Mouse (Mus musculus): ENCODE results near the gene Nlrc5. TPM values are rescaled to one million over a fixed set of nuclear protein-coding genes. Genes with fewer than 3 reads are reported as not detected.

Gene Nlrc5
- polyA plus RNA-seq, 1 experiment from 2014 or later, result 0.27 TPM

DNA sequence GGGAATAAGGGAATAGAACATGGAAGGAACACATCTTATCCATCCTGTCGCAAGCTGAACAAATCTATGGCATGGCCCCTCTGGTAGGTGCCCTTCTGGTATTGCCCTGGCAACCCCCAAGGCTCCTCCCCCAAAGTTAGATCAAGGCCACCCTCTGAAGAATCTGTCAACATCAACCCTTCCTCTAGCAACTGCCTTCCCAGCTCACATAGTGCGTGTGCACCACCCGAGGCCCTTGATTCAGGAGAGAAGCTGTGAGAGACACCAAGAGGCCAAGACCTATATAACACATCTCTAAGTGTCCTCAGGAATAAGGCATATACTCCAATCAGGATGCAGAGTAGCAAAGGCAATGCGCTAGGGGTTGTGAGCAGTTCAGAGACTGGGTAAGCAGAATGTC lies 11.9 kb upstream of the Nlrc5 start:
- Histone ChIP-seq H3K4me1 (no peaks in the 10 kb centered on the region), H3K27me3 (replicated peaks) (peaks cover 5% of the 10 kb centered on the region), H3K4me2 (no peak overlapping the region), H3K9ac (no peak overlapping the region), H3K36me3 (no peaks in the 10 kb centered on the region), H3K27ac (replicated peaks) (no peak overlapping the region), H3K9me3 (no peaks in the 10 kb centered on the region), H3K4me3 (no peak overlapping the region)
- WGBS, result 82% methylated on average over 4 of the region's 4 CpGs
- ATAC-seq (ENCODE audit: extremely low read depth, insufficient number of reproducible peaks, low FRiP score, low TSS enrichment), result no peak

DNA sequence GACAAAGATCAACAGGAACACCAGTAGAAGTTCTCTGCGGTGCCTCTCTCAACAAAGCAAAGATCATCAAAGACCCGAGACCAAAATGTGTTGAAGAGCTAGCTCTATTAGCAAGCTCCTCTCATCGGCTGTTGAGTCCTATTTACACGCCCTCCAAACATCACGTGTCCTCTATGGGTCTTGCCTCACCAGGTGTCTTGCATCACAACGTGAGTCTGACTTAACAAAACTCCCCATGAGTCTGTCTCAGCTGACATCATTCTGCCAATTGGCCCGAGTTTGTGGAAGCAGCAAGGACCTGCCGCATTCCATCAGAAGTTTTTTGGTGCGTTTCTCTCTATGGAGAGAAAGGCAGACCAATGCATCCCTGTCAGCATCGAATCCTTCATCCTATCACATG lies 6.2 kb upstream of the Nlrc5 start:
- Histone ChIP-seq H3K36me3 (no peaks in the 10 kb centered on the region), H3K4me2 (no peak overlapping the region), H3K4me1 (no peaks in the 10 kb centered on the region), H3K4me3 (no peak overlapping the region), H3K9ac (no peak overlapping the region), H3K27me3 (replicated peaks) (peaks cover 48% of the 10 kb centered on the region), H3K9me3 (no peaks in the 10 kb centered on the region), H3K27ac (replicated peaks) (no peak overlapping the region)
- no peak for ATAC-seq (ENCODE audit: extremely low read depth, insufficient number of reproducible peaks, low FRiP score, low TSS enrichment)
- 38% methylated on average over 10 of the region's 10 CpGs for WGBS

DNA sequence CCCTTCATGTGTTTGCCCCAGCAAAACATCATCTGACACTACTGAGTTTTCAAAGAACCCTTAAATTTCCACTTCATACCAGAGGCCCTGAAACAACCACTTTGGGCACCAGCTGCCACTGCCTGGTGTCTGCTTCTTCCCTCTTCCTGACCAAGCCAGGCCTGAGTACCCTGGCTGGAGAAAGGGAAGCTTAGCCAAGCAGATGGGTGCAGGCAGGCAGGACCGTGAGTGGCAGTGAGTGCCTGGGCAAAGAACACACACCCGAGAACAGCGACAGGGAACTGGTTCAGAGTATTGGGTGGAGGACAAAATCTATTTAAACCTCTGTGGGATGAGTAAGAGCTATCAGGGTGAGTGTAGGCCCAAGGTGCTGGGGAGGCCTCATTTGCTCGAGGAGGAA lies 5.7 kb upstream of the Nlrc5 start:
- no peak overlapping the region for H3K4me3 ChIP-seq
- no peaks in the 10 kb centered on the region for H3K36me3 ChIP-seq
- H3K4me1 ChIP-seq, result no peaks in the 10 kb centered on the region
- H3K27ac ChIP-seq (replicated peaks), result no peak overlapping the region
- no peaks in the 10 kb centered on the region for H3K9me3 ChIP-seq
- no peak overlapping the region for H3K4me2 ChIP-seq
- WGBS, result 54% methylated on average over 4 of the region's 4 CpGs
- no peak for ATAC-seq (ENCODE audit: extremely low read depth, insufficient number of reproducible peaks, low FRiP score, low TSS enrichment)
- peaks cover 53% of the 10 kb centered on the region for H3K27me3 ChIP-seq (replicated peaks)
- H3K9ac ChIP-seq, result no peak overlapping the region

DNA sequence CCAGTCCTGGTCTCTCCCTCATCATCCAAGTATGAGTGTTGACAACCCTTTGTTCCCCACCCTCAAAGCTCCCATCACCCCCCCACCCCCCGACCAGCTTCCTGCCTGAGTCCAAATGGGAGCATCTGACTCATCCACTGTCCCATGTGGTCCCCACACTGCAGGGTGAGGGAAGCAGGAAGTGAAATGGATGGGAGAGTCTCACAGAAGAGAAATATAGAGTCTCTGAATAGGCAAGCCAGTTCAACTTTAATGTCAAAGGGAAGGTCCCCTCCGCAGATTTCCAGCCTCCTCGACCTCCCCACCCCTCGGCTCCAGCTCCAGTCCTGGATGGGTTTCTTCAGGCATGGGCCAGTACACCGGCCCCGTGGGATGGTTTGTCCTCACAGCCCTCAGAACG lies 4.8 kb upstream of the Nlrc5 start:
- no peak overlapping the region for H3K4me2 ChIP-seq
- peaks cover 6% of the 10 kb centered on the region; the same call in 1 of the 2 replicates for H3K4me1 ChIP-seq
- peaks cover 59% of the 10 kb centered on the region for H3K27me3 ChIP-seq (replicated peaks)
- no peaks in the 10 kb centered on the region for H3K9me3 ChIP-seq
- no peak for ATAC-seq (ENCODE audit: extremely low read depth, insufficient number of reproducible peaks, low FRiP score, low TSS enrichment)
- 71% methylated on average over 7 of the region's 7 CpGs for WGBS
- H3K9ac ChIP-seq, result no peak overlapping the region
- no peak overlapping the region for H3K27ac ChIP-seq (replicated peaks)
- H3K4me3 ChIP-seq, result no peak overlapping the region
- H3K36me3 ChIP-seq, result no peaks in the 10 kb centered on the region

DNA sequence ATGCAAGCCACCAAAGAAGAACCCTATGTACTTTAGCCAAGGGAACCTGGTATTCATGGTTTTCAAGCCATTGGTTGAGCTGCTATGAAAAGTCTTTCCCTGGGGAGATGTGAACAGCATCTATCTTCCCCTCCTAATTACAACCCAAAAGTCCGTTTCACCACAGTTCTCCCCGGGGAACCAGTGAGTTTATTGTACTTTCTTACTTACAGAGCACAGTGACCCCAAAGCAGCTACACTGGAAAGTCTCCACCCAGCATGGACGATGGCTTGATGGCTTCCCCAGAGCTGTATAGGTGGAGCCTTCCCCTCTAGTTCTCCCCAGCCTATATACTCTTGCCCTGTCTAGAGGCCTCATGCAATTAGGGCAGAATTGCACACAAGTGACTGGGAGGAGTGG lies 1.9 kb upstream of the Nlrc5 start:
- H3K27me3 ChIP-seq (replicated peaks), result peaks cover 71% of the 10 kb centered on the region
- no peak for ATAC-seq (ENCODE audit: extremely low read depth, insufficient number of reproducible peaks, low FRiP score, low TSS enrichment)
- WGBS, result 69% methylated on average over 3 of the region's 3 CpGs

DNA sequence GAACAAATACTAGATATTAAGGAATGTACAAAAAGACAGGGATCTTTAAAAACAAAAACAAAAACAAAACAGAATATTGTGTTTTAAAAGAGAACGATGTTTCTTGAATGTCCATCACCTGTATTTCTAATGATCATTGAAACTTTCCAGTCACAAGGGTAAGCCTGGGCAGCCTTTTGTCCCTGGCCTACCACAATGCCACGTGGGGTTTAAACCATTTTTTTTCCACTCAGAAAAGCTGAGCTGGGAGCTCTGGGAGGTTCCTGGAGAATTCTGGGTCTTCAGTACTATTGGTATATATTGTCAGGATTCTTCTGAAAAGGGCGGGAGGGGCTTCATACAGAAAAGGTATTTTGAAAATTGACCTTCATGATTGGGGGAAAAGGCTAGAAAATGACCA lies 802 bp downstream of the Nlrc5 start:
- ATAC-seq (ENCODE audit: extremely low read depth, insufficient number of reproducible peaks, low FRiP score, low TSS enrichment), result no peak
- Histone ChIP-seq H3K4me1 (peaks cover 6% of the 10 kb centered on the region; the same call in 1 of the 2 replicates), H3K36me3 (no peaks in the 10 kb centered on the region), H3K9me3 (no peaks in the 10 kb centered on the region), H3K27ac (replicated peaks) (no peak overlapping the region), H3K4me3 (no peak overlapping the region), H3K9ac (no peak overlapping the region), H3K27me3 (replicated peaks) (peaks cover 51% of the 10 kb centered on the region), H3K4me2 (no peak overlapping the region)
- 79% methylated on average over 3 of the region's 3 CpGs for WGBS

More for the DNA sequence above, 1.9 kb upstream of the Nlrc5 start:
- no peak overlapping the region for H3K4me2 ChIP-seq
- H3K4me1 ChIP-seq, result peaks cover 6% of the 10 kb centered on the region; the same call in 1 of the 2 replicates
- no peak overlapping the region for H3K4me3 ChIP-seq
- no peaks in the 10 kb centered on the region for H3K36me3 ChIP-seq
- no peak overlapping the region for H3K27ac ChIP-seq (replicated peaks)
- no peak overlapping the region for H3K9ac ChIP-seq
- no peaks in the 10 kb centered on the region for H3K9me3 ChIP-seq

DNA sequence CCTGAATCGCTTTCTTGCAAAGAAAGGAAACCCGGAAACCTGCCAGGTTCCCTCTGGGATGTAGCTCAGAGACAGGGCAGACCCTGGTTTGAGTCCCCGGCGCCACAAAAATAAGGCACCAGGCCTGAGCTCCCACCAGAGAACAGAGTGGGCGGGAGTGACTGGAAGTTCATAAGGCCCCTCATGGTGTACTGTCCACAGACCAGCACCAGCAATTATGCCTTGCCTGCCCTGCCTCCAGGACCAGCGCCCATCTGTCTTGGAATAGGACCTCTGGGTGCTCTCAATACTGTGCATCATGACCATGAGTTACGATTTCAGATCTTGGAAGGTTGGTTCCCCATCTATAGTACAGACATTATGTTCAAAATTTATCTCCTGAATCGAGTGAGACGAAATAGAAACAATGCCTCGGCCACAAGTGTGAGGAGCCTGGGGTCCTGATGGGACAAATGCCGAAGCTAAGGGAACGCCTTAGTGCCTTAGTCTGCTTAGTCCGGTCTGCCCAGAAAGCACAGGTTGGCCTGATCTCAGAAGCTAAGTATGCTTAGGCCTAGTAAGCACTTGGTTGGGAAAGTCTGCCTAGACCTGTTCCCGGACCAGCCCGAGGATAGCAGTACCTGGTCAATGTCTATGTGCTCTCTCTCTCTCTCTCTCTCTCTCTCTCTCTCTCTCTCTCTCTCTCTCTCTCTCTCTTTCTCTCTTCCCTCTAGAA lies 1.4 kb downstream of the Nlrc5 start:
- H3K27ac ChIP-seq (replicated peaks), result no peak overlapping the region
- H3K4me1 ChIP-seq, result peaks cover 6% of the 10 kb centered on the region; the same call in 1 of the 2 replicates
- no peak for ATAC-seq (ENCODE audit: extremely low read depth, insufficient number of reproducible peaks, low FRiP score, low TSS enrichment)
- H3K27me3 ChIP-seq (replicated peaks), result peaks cover 46% of the 10 kb centered on the region
- H3K9ac ChIP-seq, result no peak overlapping the region
- H3K4me3 ChIP-seq, result no peak overlapping the region
- H3K9me3 ChIP-seq, result no peaks in the 10 kb centered on the region
- no peaks in the 10 kb centered on the region for H3K36me3 ChIP-seq
- WGBS, result 84% methylated on average over 15 of the region's 15 CpGs
- H3K4me2 ChIP-seq, result no peak overlapping the region

DNA sequence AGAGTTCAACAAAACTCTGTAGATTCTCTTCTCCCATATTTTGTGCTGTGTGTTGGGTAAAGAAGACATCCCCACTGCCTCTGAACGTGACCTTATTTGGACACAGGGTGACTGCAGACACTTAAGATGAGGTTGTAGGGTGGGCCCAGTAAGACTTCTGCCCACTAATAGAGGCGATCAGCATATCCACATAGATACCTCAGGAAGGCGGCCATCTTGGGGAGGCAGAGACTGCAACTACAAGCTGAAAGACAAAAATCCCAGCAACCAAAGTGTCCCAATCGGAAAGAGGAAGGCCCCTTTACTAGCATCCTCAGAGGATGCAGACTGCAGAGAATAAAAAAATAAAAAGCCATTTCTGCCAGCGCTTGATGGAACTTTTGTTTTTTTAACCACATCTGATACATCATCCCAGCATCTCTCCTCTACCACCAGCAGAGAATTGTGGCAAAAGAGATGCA lies 2.0 kb downstream of the Nlrc5 start:
- WGBS, result 68% methylated on average over 5 of the region's 5 CpGs
- Histone ChIP-seq H3K36me3 (no peaks in the 10 kb centered on the region), H3K9ac (no peak overlapping the region), H3K4me3 (no peak overlapping the region), H3K4me1 (peaks cover 6% of the 10 kb centered on the region; the same call in 1 of the 2 replicates), H3K27ac (replicated peaks) (no peak overlapping the region), H3K9me3 (no peaks in the 10 kb centered on the region), H3K27me3 (replicated peaks) (peaks cover 46% of the 10 kb centered on the region), H3K4me2 (no peak overlapping the region)
- ATAC-seq (ENCODE audit: extremely low read depth, insufficient number of reproducible peaks, low FRiP score, low TSS enrichment), result no peak

DNA sequence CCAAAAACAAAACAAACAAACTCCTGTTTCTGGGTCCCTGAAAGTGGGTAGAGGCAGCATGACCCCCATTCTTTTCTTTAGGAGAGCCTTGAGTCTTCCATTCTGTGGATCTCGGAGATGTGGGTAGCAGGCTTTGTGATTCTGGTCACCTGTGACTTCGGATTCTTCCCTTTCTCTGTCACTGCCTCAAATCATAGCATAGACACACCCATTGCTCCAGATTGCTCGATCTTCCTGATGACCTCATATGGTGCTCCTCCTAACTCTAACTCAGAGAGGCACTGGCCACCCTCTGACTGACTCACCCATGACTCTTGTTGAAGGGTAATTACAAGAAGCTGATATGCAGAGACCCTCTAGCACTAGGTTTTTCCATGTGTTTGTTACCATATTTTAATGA lies 2.7 kb downstream of the Nlrc5 start:
- peaks cover 39% of the 10 kb centered on the region for H3K27me3 ChIP-seq (replicated peaks)
- no peak overlapping the region for H3K4me2 ChIP-seq
- peaks cover 6% of the 10 kb centered on the region; the same call in 1 of the 2 replicates for H3K4me1 ChIP-seq
- no peaks in the 10 kb centered on the region for H3K36me3 ChIP-seq
- H3K9me3 ChIP-seq, result no peaks in the 10 kb centered on the region
- no peak for ATAC-seq (ENCODE audit: extremely low read depth, insufficient number of reproducible peaks, low FRiP score, low TSS enrichment)
- H3K9ac ChIP-seq, result no peak overlapping the region
- H3K4me3 ChIP-seq, result no peak overlapping the region
- H3K27ac ChIP-seq (replicated peaks), result no peak overlapping the region
- 65% methylated on average over 3 of the region's 3 CpGs for WGBS

DNA sequence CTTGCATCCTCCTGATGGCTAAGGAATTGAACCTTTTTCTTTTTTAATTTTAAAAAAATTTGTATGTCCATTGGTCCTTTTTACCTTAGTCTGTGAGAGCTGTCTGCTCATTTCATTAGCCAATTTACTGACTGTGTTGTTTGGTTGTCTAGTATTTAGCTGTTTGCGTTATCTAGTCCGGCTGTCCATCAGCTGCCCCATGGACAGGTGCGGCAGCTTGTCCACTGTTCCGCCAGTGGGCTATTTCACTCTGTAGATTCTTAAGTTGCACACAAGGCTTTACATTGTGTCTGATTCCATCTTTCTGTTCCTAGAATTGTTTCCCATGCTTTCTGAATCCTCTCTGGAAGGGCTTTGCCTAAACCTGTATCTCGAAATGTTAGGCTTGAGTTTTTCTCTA lies 4.5 kb downstream of the Nlrc5 start:
- Histone ChIP-seq H3K27ac (replicated peaks) (no peak overlapping the region), H3K4me3 (no peak overlapping the region), H3K9me3 (no peaks in the 10 kb centered on the region), H3K27me3 (replicated peaks) (peaks cover 22% of the 10 kb centered on the region), H3K9ac (no peak overlapping the region), H3K36me3 (no peaks in the 10 kb centered on the region), H3K4me2 (no peak overlapping the region), H3K4me1 (peaks cover 5% of the 10 kb centered on the region; the same call in 1 of the 2 replicates)
- WGBS, result 87% methylated on average over 5 of the region's 5 CpGs
- ATAC-seq (ENCODE audit: extremely low read depth, insufficient number of reproducible peaks, low FRiP score, low TSS enrichment), result no peak

DNA sequence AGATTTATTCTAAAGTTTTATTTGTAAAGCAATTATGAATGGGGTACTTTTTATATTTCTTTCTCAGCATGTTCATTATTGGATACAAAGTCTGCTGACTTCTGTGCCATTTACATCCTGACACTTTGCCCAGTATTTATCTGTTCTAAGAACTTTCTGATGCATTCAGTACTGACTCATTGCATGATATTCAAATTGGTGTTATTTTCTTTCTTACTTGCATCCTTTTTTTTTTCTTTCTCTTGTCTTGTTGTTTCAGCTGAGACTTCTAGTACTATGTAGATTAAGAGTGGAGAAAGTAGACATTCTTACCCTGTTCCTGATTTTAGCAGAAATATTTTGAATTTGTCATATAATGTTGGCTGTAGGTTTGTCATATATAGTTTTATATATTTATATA lies 5.5 kb downstream of the Nlrc5 start:
- no peak overlapping the region for H3K9ac ChIP-seq
- H3K36me3 ChIP-seq, result no peaks in the 10 kb centered on the region
- no peaks in the 10 kb centered on the region for H3K9me3 ChIP-seq
- no peak overlapping the region for H3K4me2 ChIP-seq
- H3K4me1 ChIP-seq, result no peaks in the 10 kb centered on the region
- H3K27me3 ChIP-seq (replicated peaks), result peaks cover 16% of the 10 kb centered on the region
- H3K27ac ChIP-seq (replicated peaks), result no peak overlapping the region
- no peak overlapping the region for H3K4me3 ChIP-seq
- ATAC-seq (ENCODE audit: extremely low read depth, insufficient number of reproducible peaks, low FRiP score, low TSS enrichment), result no peak

DNA sequence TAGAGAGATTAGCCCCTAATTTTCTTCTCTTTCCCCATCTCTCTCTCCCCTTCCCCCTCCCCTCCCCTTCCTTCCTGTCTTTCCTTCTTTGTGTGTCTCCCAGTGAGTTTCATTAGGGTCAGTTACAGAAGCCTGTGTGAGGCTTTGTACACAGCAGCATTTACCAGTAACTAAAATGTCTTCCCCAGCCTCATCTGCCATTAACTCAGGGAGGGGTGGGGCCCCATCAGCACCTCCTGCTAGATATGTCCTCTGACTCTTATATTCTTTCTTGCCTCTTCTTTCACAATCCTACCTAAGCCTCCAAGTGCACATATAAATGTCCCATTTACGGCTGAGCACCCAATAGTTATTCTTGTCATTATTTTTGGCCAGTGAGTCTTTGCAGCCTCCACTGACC lies 6.2 kb downstream of the Nlrc5 start:
- Histone ChIP-seq H3K36me3 (no peaks in the 10 kb centered on the region), H3K4me2 (no peak overlapping the region), H3K27me3 (replicated peaks) (peaks cover 9% of the 10 kb centered on the region), H3K4me3 (no peak overlapping the region), H3K9me3 (no peaks in the 10 kb centered on the region), H3K4me1 (no peaks in the 10 kb centered on the region), H3K9ac (no peak overlapping the region), H3K27ac (replicated peaks) (no peak overlapping the region)
- WGBS, result 76% methylated on average over 1 of the region's 1 CpGs
- no peak for ATAC-seq (ENCODE audit: extremely low read depth, insufficient number of reproducible peaks, low FRiP score, low TSS enrichment)
